Mouse (Mus musculus) gastrocnemius, postnatal 4 days (tissue): Measurements from ENCODE around the gene Tmem87a. TPM values are rescaled to one million over a fixed set of nuclear protein-coding genes. Genes with fewer than 3 reads are reported as not detected.

Experiments used
- DNase-seq, 2 experiments: peaks; one replicate each; pipeline ENCODE4 v3.0.0; 2021 to 2022; ENCODE audit warnings: low spot score in 2 of 2, mixed read lengths in 2 of 2
- long read RNA-seq, 2 experiments: library from polyadenylated mRNA; stranded (forward); transcript quantifications; one replicate each; pipeline ENCODE4 v2.0.0; 2021
- total RNA-seq, 2 experiments: library from RNA; stranded (reverse); gene quantifications; 2 replicates each; pipeline ENCODE4 v1.2.3; 2021

The Tmem87a gene
- 10 to 100 TPM; 31.8 to 38.7 TPM for total RNA-seq
- long read RNA-seq, experiment 1, transcript Tmem87a-201 (20 exons, 2,874 nt) = major isoform, 23 of 38 reads
- long read RNA-seq, experiment 1, transcript Tmem87a-202 (20 exons, 2,897 nt) = minor isoform, 6 of 38 reads
- long read RNA-seq, experiment 1, partial matches to known transcripts = 2 of 38 reads
- long read RNA-seq, experiment 1, other reads (novel, unspliced or antisense) = 7 of 38 reads
- long read RNA-seq, experiment 2, transcript Tmem87a-201 (20 exons, 2,874 nt) = major isoform, 18 of 36 reads
- long read RNA-seq, experiment 2, partial matches to known transcripts = 1 of 36 reads
- long read RNA-seq, experiment 2, other reads (novel, unspliced or antisense) = 12 of 36 reads

- DNase-seq = peak; percentile 82 to 93
Measured at GRCm38 (mm10) chr2:120403986-120404822, at the start of gene Tmem87a. Tmem87a (minus strand) TSS chr2:120404113.

DNA sequence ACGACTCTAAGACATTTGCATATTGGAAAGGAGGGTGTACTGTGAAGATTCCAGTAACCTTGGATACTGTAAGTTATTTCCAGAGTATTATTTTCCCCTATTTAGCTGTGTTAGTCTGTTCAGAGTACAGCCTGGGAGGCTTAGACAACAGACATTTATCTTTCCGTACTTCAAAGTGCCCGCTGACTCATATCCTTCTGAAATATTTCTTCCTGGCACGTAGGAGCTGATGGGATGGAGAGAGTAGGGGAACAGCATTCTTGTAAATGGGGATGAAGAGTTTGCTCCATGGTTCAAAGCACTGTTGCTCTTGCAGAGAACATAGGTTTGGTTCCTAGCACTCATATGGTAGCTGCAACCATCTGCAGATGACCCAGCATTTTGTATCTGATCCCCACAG, 48.7 kb upstream of the Tmem87a start:
- DNase-seq = no peak

- DNase-seq = no peak
Measured at GRCm38 (mm10) chr2:120450724-120451123, 46.8 kb upstream of the Tmem87a start.

DNA sequence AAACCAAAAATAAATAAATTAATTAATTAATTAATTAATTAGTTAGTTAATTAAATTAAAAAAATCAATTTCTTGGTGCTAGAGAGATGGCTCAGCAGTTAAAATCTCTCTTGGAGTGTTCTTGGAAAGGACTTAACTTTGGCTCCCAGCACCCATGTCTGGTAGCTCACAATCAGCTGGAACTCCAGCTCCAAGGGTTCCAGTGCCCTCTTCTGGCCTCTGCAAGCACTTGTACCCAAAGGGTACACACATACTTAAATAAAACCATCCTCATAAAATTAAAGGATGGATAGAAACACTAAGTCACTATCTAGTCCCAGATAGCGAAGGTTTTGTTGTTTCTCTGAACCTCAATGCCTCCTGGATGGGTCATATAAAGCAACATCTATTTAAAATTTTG, 43.4 kb upstream of the Tmem87a start:
- no peak for DNase-seq

DNA sequence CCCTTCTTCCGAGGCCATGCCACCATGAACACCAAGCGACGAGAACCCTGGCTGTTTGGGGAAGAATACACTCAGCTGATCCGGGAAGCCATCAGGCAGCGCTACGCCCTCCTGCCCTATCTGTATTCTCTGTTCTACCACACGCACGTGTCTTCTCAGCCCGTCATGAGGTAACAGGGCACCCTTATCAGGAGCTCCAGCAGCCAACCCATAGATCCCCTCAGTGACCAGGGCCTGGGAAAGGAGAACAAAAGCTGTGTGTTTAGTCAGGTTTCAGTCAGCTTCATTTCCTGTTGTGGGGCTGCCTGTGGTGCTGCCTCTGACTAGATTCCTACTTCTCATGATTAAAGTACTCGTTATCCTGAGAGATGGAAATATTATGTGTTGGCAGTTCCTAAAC, 42.5 kb upstream of the Tmem87a start:
- no peak for DNase-seq

- no peak for DNase-seq
Measured at GRCm38 (mm10) chr2:120444486-120444885, 40.6 kb upstream of the Tmem87a start.

GRCm38 (mm10) chr2:120424386-120424785, 20.5 kb upstream of the Tmem87a start:
- no peak for DNase-seq

- no peak for DNase-seq
Measured at GRCm38 (mm10) chr2:120414738-120415414, 11.0 kb upstream of the Tmem87a start.

- DNase-seq = no peak
Measured at GRCm38 (mm10) chr2:120414113-120414512, 10.2 kb upstream of the Tmem87a start.

GRCm38 (mm10) chr2:120411096-120411628, 7.2 kb upstream of the Tmem87a start:
- DNase-seq = no peak

DNA sequence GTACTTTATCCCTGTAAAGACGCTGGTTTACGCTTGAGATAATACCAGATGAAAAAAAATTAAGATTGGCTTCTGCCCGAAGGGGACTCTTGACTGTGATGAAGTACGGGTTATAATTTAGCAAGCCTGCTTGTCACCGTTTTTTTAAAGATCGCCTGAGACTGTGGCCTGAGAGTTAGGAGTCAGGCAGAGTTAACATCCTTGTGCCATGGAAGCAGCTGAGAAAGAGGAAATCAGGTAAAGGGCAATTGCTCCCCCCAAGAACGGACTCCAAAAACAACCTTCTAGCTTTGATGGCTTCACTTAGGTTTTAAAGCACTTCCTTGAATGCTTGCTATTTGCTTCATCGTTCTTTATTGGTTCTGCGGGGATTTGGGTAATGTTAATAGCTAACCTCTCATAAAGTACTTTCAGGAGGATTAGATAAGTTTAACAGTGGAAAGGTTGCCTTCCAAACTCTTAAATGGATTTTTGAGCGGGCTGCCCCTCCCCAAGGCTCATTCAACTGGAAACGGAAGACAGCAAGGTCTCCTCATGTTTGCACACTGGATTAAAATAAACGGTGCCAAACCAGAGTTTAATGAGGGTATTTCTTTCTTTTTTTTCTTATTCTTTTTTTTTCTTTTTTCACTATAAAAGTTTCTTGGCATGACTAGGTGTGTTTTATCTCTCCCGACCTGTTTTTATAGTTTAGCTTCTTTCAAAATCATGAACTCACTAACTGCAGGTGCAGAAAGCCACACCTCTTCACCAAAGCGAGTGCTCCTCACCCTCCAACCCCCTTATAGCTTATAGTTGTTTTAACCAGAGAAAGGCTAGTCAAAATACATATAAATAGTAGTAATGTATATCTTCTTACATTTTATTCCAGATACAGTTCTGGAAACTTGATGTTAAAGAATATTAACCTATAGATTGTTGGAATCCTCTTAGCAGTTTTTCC, 1.2 kb upstream of the Tmem87a start:
- no peak for DNase-seq

DNA sequence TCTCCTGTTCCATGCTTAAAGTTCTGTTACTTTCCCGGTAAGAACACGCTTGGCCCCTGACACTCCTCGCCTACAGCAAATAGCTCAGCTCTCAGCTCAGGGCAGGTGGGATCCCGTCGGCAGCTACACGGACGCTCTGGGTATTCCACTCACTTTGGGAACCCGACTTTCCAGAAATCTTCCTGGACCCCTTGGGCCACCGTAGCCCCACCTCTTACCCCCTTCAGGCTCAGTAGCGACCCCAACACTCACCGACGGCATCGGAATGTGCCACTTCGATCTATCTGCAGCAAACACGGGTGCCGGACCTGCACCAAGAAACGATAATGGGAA, 294 bp downstream of the Tmem87a start, which contains the start of gene Ganc:
Gene Ganc, plus strand, starts transcription at position 244 of the 333 bp plus-strand sequence.
- DNase-seq = no peak

DNA sequence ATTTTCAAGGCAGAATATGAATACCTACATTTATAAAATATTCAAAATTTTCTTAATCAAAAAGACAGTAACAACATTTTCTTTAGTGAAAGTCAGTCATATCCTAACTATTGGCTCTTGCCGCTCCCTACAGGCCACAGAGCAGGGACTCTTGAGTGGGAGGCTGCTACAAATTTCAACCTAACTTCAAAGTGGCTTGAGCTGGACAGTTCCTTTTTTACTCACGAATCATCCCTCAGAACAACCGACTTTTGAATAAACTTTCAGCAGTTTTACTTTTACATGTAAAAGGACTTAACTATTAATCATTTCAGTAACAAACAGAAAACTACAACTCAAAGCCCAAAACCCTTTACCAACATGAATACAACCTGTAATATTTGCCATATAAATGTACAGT, 1.1 kb downstream of the Tmem87a start:
- no peak for DNase-seq

- no peak for DNase-seq
Measured at GRCm38 (mm10) chr2:120397951-120398350, 6.0 kb downstream of the Tmem87a start.

DNA sequence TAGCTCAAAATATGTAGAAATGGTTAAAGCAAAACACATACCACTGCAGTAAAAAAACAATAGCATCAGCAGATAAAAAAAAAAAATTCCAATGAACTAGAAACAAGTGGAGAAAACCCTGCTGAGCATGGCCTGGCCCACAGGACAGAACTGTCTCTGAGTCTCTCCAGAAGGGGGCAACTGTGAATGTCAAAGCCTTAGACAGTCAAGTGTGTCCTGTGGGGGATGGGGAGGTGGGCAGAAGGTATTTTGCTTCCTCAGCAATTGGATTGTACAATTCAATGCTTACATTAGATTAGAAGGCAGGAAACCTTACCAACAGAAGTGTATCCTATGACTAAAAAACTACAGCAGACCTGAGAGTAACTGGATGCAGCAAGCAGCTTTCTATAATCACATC, 11.5 kb downstream of the Tmem87a start:
- no peak for DNase-seq

- DNase-seq = no peak
Measured at GRCm38 (mm10) chr2:120390934-120391333, 13.0 kb downstream of the Tmem87a start.

DNA sequence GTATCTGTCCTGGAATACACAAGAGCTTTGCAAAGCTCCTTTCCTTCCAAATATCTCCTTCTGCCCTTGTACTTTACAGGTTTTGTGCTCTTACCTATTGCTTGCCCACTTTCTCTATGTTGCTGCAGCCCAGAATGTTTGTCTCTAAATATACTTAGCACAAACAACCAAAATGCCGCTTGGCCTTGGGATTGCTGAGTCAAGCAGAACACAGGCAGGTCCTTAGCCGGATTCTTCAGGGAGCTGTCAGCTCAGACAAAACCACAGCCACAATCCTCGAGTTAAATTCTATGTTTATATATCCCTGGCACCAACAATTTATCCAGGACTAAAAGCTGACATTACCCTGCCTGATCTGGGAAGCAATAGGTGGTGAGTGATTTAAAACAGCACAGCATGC, 14.5 kb downstream of the Tmem87a start:
- DNase-seq = no peak

DNA sequence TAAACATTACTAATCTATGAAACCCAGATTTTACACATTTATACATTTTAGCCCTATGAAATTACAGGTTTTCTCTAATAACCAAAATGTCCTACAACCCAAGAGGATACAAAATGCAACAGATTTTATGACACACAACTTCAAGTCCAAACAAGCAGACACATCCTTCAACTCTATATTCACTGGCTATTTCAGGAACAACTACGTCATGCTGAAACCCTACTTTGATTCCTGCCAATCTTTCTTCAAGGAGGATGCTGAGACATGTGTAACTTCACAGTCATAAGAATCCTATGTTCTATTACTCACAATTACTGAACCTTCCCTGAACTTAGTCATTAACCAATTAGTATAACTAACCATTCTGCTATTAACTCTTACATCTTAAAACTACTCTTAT, 16.6 kb downstream of the Tmem87a start:
- DNase-seq = no peak

DNA sequence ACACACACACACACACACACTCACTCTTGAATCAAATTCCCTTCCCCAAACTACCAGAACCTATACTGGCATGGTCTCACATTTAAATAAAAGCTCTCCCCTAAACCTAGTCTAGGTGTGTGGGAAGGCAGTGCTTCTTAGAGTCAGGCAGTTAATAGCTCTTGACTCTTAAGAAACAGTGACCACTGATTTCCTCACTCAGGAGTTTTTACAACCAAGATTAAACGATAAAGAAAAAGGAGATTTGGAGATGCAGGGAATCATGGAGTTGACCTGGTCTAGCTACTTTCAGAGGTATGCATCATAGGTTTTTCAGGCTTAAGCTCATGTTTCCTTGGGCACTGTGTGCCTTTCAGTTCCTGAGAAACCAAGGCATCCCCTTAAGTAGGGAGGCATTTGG, 17.6 kb downstream of the Tmem87a start:
- DNase-seq = no peak

DNA sequence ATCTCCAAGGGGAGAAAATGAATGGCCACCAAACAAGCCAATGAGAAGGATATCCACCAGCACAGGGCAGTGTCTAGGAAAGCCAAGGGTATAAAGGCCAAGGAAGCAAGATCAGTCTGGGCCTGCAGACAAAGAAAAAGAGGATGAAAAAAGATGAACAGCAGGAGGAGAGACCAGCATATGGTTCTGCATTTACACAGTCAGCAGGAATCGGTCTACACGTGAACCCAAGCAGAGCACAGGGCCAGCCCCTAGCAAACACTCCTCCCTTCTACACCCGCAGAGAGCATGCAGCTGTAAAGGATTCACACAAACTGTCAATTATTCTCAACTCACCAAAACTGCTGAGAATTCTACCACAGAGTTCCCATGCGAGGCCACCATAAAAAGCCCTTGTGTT, 30.1 kb downstream of the Tmem87a start:
- DNase-seq = no peak
